Mouse (Mus musculus): ENCODE results near the gene Lmntd1. TPM values are rescaled to one million over a fixed set of nuclear protein-coding genes. Genes with fewer than 3 reads are reported as not detected.

Gene Lmntd1
- polyA plus RNA-seq, 1 experiment from 2014 or later = 1.2 TPM

- H3K4me2 ChIP-seq (replicated peaks) = no peak overlapping the region
- H3K4me3 ChIP-seq (replicated peaks) = no peak overlapping the region
- no peak overlapping the region for H3K9ac ChIP-seq
- H3K9me3 ChIP-seq (replicated peaks) = no peaks in the 10 kb centered on the region
- 62% methylated on average over 10 of the region's 10 CpGs for WGBS
- ATAC-seq (ENCODE audit: insufficient number of reproducible peaks, low FRiP score, low TSS enrichment, low read depth) = no peak
- H3K27me3 ChIP-seq = no peaks in the 10 kb centered on the region
- H3K4me1 ChIP-seq = peaks cover 10% of the 10 kb centered on the region
- H3K36me3 ChIP-seq = no peaks in the 10 kb centered on the region
- no peak overlapping the region for H3K27ac ChIP-seq (replicated peaks)
These were observed 32.6 kb downstream of the Lmntd1 start for GRCm38 (mm10) chr6:145581366-145582170.

DNA sequence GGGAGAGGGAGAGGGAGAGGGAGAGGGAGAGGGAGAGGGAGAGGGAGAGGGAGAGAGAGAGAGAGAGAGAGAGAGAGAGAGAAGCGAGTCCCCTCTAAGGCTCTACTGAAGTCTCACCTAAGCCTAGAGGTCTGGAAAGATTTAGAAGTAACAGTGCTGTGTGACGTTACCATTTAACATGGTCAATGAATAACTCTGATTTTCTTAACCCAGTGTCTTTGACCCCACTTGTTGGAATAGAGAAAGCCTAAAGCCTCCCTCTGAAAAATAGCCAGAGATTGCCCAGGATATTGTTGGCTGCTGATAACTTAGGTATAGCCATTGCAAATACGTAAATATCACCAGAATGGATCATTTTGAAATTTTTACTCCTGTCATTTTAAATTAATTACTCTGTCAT lies 34.4 kb downstream of the Lmntd1 start:
- WGBS = 73% methylated on average over 3 of the region's 3 CpGs
- H3K9me3 ChIP-seq (replicated peaks) = no peaks in the 10 kb centered on the region
- no peak overlapping the region for H3K27ac ChIP-seq (replicated peaks)

GRCm38 (mm10) chr6:145578457-145579185 lies 35.5 kb downstream of the Lmntd1 start:
- Histone ChIP-seq H3K9ac (no peak overlapping the region), H3K4me1 (peaks cover 10% of the 10 kb centered on the region), H3K4me2 (replicated peaks) (no peak overlapping the region), H3K27me3 (no peaks in the 10 kb centered on the region), H3K4me3 (replicated peaks) (no peak overlapping the region), H3K27ac (replicated peaks) (no peak overlapping the region), H3K9me3 (replicated peaks) (no peaks in the 10 kb centered on the region), H3K36me3 (no peaks in the 10 kb centered on the region)
- no peak for ATAC-seq (ENCODE audit: insufficient number of reproducible peaks, low FRiP score, low TSS enrichment, low read depth)
- 33% methylated on average over 10 of the region's 10 CpGs for WGBS

More for the DNA sequence above, 34.4 kb downstream of the Lmntd1 start:
- Histone ChIP-seq H3K27me3 (no peaks in the 10 kb centered on the region), H3K4me2 (replicated peaks) (no peak overlapping the region), H3K36me3 (no peaks in the 10 kb centered on the region), H3K9ac (no peak overlapping the region), H3K4me3 (replicated peaks) (no peak overlapping the region), H3K4me1 (peaks cover 10% of the 10 kb centered on the region)
- ATAC-seq (ENCODE audit: insufficient number of reproducible peaks, low FRiP score, low TSS enrichment, low read depth) = no peak

GRCm38 (mm10) chr6:145576762-145577161 lies 37.4 kb downstream of the Lmntd1 start:
- Histone ChIP-seq H3K9ac (no peak overlapping the region), H3K27ac (replicated peaks) (no peak overlapping the region), H3K4me3 (replicated peaks) (no peak overlapping the region), H3K27me3 (no peaks in the 10 kb centered on the region), H3K4me1 (peaks cover 10% of the 10 kb centered on the region), H3K4me2 (replicated peaks) (no peak overlapping the region), H3K9me3 (replicated peaks) (no peaks in the 10 kb centered on the region), H3K36me3 (no peaks in the 10 kb centered on the region)
- ATAC-seq (ENCODE audit: insufficient number of reproducible peaks, low FRiP score, low TSS enrichment, low read depth) = no peak
- WGBS = 93% methylated on average over 4 of the region's 4 CpGs

- WGBS = 74% methylated on average over 6 of the region's 6 CpGs
- Histone ChIP-seq H3K4me3 (replicated peaks) (no peak overlapping the region), H3K27ac (replicated peaks) (no peak overlapping the region), H3K4me1 (peaks cover 4% of the 10 kb centered on the region), H3K9ac (no peak overlapping the region), H3K9me3 (replicated peaks) (no peaks in the 10 kb centered on the region), H3K36me3 (no peaks in the 10 kb centered on the region), H3K27me3 (no peaks in the 10 kb centered on the region), H3K4me2 (replicated peaks) (no peak overlapping the region)
- ATAC-seq (ENCODE audit: insufficient number of reproducible peaks, low FRiP score, low TSS enrichment, low read depth) = no peak
These were observed 40.7 kb downstream of the Lmntd1 start for GRCm38 (mm10) chr6:145573250-145574013.

DNA sequence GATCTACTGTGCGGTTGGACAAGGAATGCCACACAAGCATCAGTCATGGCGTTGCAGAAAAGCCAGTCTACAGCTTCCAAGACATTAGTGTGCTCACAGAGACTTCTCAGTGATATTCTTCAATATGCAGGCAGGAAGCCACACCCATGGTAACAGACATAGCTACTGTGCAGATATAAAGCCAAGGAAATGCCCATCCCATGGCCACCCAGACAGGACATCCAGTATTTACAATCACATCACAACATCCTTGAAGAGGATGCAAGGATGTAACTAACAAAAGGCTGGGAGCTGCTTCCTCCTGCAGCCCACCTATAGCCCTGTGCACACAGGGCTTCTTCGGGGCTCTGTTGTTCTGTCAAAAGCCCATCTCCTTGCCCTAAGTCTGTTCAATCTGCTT lies 45.4 kb downstream of the Lmntd1 start:
- H3K36me3 ChIP-seq = no peaks in the 10 kb centered on the region
- no peak overlapping the region for H3K4me3 ChIP-seq (replicated peaks)
- WGBS = 80% methylated on average over 3 of the region's 3 CpGs
- H3K9me3 ChIP-seq (replicated peaks) = no peaks in the 10 kb centered on the region
- H3K9ac ChIP-seq = no peak overlapping the region
- H3K4me2 ChIP-seq (replicated peaks) = no peak overlapping the region
- ATAC-seq (ENCODE audit: insufficient number of reproducible peaks, low FRiP score, low TSS enrichment, low read depth) = no peak
- no peak overlapping the region for H3K27ac ChIP-seq (replicated peaks)
- no peaks in the 10 kb centered on the region for H3K27me3 ChIP-seq
- H3K4me1 ChIP-seq = peaks cover 9% of the 10 kb centered on the region

- H3K27me3 ChIP-seq = no peaks in the 10 kb centered on the region
- no peak overlapping the region for H3K27ac ChIP-seq (replicated peaks)
- peaks cover 9% of the 10 kb centered on the region for H3K4me1 ChIP-seq
- no peak for ATAC-seq (ENCODE audit: insufficient number of reproducible peaks, low FRiP score, low TSS enrichment, low read depth)
- 90% methylated on average over 3 of the region's 3 CpGs for WGBS
- no peaks in the 10 kb centered on the region for H3K9me3 ChIP-seq (replicated peaks)
- no peak overlapping the region for H3K4me3 ChIP-seq (replicated peaks)
- H3K9ac ChIP-seq = no peak overlapping the region
- no peaks in the 10 kb centered on the region for H3K36me3 ChIP-seq
- no peak overlapping the region for H3K4me2 ChIP-seq (replicated peaks)
These were observed 46.3 kb downstream of the Lmntd1 start for GRCm38 (mm10) chr6:145567832-145568231.

GRCm38 (mm10) chr6:145567296-145567695 lies 46.8 kb downstream of the Lmntd1 start:
- no peaks in the 10 kb centered on the region for H3K9me3 ChIP-seq (replicated peaks)
- H3K4me1 ChIP-seq = peaks cover 9% of the 10 kb centered on the region
- H3K4me3 ChIP-seq (replicated peaks) = no peak overlapping the region
- H3K27me3 ChIP-seq = no peaks in the 10 kb centered on the region
- H3K36me3 ChIP-seq = no peaks in the 10 kb centered on the region
- H3K27ac ChIP-seq (replicated peaks) = no peak overlapping the region
- WGBS = 67% methylated on average over 8 of the region's 8 CpGs
- no peak overlapping the region for H3K9ac ChIP-seq
- H3K4me2 ChIP-seq (replicated peaks) = no peak overlapping the region
- no peak for ATAC-seq (ENCODE audit: insufficient number of reproducible peaks, low FRiP score, low TSS enrichment, low read depth)

GRCm38 (mm10) chr6:145565663-145566062 lies 48.5 kb downstream of the Lmntd1 start:
- no peak for ATAC-seq (ENCODE audit: insufficient number of reproducible peaks, low FRiP score, low TSS enrichment, low read depth)

DNA sequence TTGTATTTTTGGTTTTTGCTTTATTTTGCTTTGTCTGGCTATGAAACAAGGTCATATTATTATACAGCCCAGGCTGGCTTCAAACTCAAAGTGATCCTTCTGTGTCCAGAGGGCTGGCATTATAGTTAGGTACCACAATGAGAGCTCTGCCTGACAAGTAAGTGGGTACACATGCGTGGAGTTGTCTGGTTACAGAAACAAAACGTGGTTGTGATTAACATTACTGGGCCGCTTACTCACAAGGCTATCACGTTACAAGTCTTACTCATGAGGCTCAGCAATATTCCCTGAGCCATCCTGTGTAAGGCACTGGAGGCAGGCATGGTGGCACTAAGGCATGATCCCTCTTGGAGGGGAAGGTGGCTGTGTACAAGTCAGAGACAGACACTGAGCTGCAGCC lies 49.4 kb downstream of the Lmntd1 start:
- peak overlapping the region; percentile 39; the same call in 1 of the 2 replicates for H3K27ac ChIP-seq (replicated peaks)
- WGBS = 22% methylated on average over 4 of the region's 4 CpGs
- ATAC-seq (ENCODE audit: insufficient number of reproducible peaks, low FRiP score, low TSS enrichment, low read depth) = no peak

More at GRCm38 (mm10) chr6:145565663-145566062, 48.5 kb downstream of the Lmntd1 start:
- no peak overlapping the region for H3K27ac ChIP-seq (replicated peaks)
- peaks cover 9% of the 10 kb centered on the region for H3K4me1 ChIP-seq
- 90% methylated on average over 5 of the region's 5 CpGs for WGBS
- no peak overlapping the region for H3K4me3 ChIP-seq (replicated peaks)
- H3K27me3 ChIP-seq = no peaks in the 10 kb centered on the region
- no peaks in the 10 kb centered on the region for H3K9me3 ChIP-seq (replicated peaks)
- H3K36me3 ChIP-seq = no peaks in the 10 kb centered on the region
- H3K9ac ChIP-seq = no peak overlapping the region
- H3K4me2 ChIP-seq (replicated peaks) = no peak overlapping the region

More for the DNA sequence above, 49.4 kb downstream of the Lmntd1 start:
- Histone ChIP-seq H3K9ac (no peak overlapping the region), H3K27me3 (no peaks in the 10 kb centered on the region), H3K4me1 (peaks cover 9% of the 10 kb centered on the region), H3K36me3 (no peaks in the 10 kb centered on the region), H3K9me3 (replicated peaks) (no peaks in the 10 kb centered on the region), H3K4me2 (replicated peaks) (no peak overlapping the region), H3K4me3 (replicated peaks) (no peak overlapping the region)

All from embryonic facial prominence, embryonic 15.5 days (tissue).